In genomic region chr5:36695461-36696231, GRCm38 (mm10) we compare ENCODE assay signal across 8 mouse cellular contexts. TPM values are rescaled to one million over a fixed set of nuclear protein-coding genes. Genes with fewer than 3 reads are reported as not detected.
A peak's percentile ranks its signal among the peaks of the same experiment; 100 is the strongest.
DNase-seq lines count a peak whose midpoint lies in the region; ATAC-seq lines count a peak whose summit lies in the region.

D5Ertd579e (minus strand) TSS chr5:36696024.

- WGBS in hindbrain, embryonic 11.5 days, result under 1% methylated on average over 41 of the region's 104 CpGs

- H3K4me1 ChIP-seq in hindbrain, embryonic 11.5 days (replicated peaks; ENCODE audit: control insufficient read depth, insufficient read depth, low read length), result no peaks in the 10 kb centered on the region; the same call in 1 of the 2 replicates

- no peaks in the 10 kb centered on the region for H3K27me3 ChIP-seq in hindbrain, embryonic 11.5 days (ENCODE audit: control insufficient read depth, insufficient read depth, low read length)

- peak within 1 kb of the TSS; percentile 78 for H3K4me2 ChIP-seq in hindbrain, embryonic 11.5 days (replicated peaks; ENCODE audit: low read depth, low read length)

- H3K9me3 ChIP-seq in hindbrain, embryonic 11.5 days (ENCODE audit: control insufficient read depth, low read length), result no peaks in the 10 kb centered on the region

- H3K9ac ChIP-seq in hindbrain, embryonic 11.5 days (ENCODE audit: low read depth, low read length), result peak within 1 kb of the TSS; percentile 92

- H3K4me3 ChIP-seq in hindbrain, embryonic 11.5 days (ENCODE audit: low read depth, low read length), result peak within 1 kb of the TSS; percentile 78

- peak; percentile 94 for DNase-seq in MN1 (ENCODE audit: low spot score)
- DNase-seq in cerebellum, adult 9-10 months, result peak; percentile 95
- DNase-seq in frontal cortex, adult 2 months (ENCODE audit: extremely low spot score in 1 of 2, low spot score in 1 of 2), result peak; percentile 84 to 96
- peak; percentile 94 for DNase-seq in hindbrain, embryonic 11.5 days (ENCODE audit: low spot score)
- peak; percentile 95 to 97 for DNase-seq in layer of hippocampus, postnatal 10 days (ENCODE audit: low spot score in 2 of 2)
- DNase-seq in lung, postnatal 10 days, result peak; percentile 95
- peak; percentile 94 for DNase-seq in ovary, postnatal 36 days (ENCODE audit: low spot score)
- DNase-seq in thymus, postnatal 25 days, result peak; percentile 94

- peak; percentile 96 for ATAC-seq in hindbrain, embryonic 11.5 days (ENCODE audit: low FRiP score)

- peak within 1 kb of the TSS; percentile 93 for H3K27ac ChIP-seq in hindbrain, embryonic 11.5 days (ENCODE audit: low read depth, low read length)

- no peaks in the 10 kb centered on the region for H3K36me3 ChIP-seq in hindbrain, embryonic 11.5 days (ENCODE audit: control insufficient read depth, insufficient read depth, low read length)

RNA-seq across cellular contexts. Expression of gene D5Ertd579e, which starts in this region (rescaled TPM):
- 55.2 and 57.8 TPM in 2 replicates for polyA plus RNA-seq in frontal cortex, adult 2 months (2012; rRNA removed)
- polyA plus RNA-seq in hindbrain, embryonic 11.5 days (2014; fragmentation: Nextera tagmentation; extraction: Ambion mirVana), result 34.4 and 35.4 TPM in 2 replicates
- 100 to 1,000 TPM in 1 of 2 experiments, 10 to 100 TPM in 1; 99.8 to 117 TPM for total RNA-seq in layer of hippocampus, postnatal 10 days (2021)

Comparison
In these comparisons a context has a peak if more than half of its experiments do, and no peak if none do; other contexts are left out.
1. Peak in every context shown above with its lines: DNase-seq, ATAC-seq, H3K4me3 ChIP-seq and H3K27ac ChIP-seq.